Mouse (Mus musculus) thymus, postnatal 36 days (tissue): ENCODE measurements at regions not wholly inside any gene's neighbourhood (a gene's known extent, or its start where the extent isn't known, plus 50 kb on each side); places are given as distances from the start of the nearest gene placed in this dataset.

Experiments
- DNase-seq, 2 experiments: peaks; one replicate each; pipeline ENCODE4 v3.0.0; 2022; ENCODE audit warnings: mixed read lengths in 2 of 2

DNA sequence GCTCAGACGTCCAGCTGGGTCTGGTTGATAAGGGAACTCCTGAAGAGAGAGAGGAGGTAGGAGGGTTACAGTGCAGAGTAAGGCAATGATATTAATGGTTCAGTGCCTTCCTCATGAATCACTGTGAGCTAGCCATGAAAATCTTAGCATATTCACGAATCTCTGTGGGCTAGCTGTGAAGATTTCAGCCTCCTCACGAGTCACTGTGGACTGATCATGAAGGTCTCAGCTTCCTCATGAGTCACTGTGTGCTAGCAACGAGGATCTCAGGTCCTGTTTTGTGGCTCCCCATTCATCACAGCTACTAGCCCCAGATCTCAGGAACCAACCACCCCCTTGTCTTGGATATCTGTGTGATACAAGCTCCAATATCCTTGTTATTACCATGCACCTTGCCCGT is 191.4 kb downstream of the Rap2a start:
- DNase-seq: no peak

DNA sequence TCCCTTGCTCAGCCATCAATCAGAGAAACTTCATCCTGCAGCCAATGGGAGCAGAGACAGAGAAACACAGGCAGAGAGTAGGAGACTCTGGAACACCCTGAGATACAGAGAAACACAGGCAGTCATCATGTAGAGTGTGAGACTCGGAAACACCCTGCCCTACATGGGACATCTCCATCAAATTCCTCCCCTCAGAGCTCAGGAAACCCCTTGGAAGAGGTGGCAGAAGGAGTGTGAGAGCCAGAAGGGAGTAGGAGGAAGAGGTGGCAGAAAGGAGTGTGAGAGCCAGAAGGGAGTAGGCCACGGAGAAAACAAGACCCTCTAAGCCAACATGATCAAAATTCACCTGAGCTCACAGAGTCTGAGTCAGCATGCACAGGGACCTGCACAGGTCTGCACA is 197.5 kb downstream of the Rap2a start:
- DNase-seq: no peak

- no peak for DNase-seq
Measured at GRCm38 (mm10) chr14:120678533-120678932, 200.3 kb downstream of the Rap2a start.

DNA sequence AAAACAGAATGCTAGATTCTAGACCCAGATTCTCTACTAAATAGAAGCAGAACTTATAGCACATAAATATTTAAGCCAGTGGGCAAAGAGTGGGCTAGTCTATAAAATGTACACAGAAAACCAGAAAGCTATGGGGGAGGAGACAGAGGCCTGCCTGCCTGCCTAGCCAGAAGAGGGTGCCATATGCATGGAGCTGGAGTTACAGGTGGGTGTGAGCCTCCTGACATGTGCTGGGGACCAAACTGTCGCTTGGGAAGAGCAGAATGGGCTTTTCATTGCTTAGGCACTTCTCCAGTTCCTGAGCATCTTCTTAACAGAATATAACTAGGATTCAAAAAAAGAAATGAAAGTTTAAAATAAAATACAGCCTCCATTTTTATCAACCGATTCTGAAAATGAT is 200.8 kb downstream of the Rap2a start:
- no peak for DNase-seq

GRCm38 (mm10) chr14:120680272-120680671 is 202.0 kb downstream of the Rap2a start:
- DNase-seq: no peak

DNA sequence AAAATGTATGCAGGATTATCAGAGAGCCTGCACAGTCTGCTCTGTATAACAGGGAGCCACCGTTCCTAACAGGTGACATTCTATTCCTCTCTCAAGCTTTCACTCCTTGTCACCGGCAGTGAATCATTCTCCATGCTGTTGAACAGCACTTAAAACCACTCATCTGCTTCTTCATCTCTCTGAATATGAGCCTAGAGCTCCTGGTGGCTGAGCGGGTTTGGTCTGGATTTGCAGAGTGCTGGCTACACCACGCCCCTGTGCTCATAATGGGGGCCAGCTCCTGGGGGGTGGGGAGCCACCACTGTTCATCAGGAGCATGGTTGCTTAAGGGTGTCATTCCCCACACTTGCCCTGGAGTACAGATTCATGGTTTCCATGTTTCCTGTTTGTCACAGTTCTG is 207.0 kb downstream of the Rap2a start:
- DNase-seq: no peak

DNA sequence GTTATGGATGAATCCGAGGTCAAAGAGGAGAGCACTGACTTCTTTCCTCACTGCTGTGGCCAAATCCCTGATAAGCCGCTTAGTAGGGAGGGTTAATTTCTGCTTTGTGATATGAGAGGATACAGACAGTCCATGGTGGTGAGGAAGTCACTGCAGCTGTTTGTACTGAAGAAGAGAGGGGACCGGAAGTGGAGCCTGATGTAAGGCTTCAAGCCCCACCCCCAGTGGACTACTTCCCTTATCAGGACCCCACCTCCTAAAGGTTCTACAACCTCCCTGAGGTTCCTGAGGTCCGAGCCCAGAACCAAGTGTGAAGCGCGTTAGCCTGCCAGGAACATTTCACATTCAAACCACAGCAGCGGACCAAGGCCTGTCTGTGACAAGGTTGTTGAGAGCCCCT is 207.6 kb downstream of the Rap2a start:
- DNase-seq: peak; percentile 26 to 44

DNA sequence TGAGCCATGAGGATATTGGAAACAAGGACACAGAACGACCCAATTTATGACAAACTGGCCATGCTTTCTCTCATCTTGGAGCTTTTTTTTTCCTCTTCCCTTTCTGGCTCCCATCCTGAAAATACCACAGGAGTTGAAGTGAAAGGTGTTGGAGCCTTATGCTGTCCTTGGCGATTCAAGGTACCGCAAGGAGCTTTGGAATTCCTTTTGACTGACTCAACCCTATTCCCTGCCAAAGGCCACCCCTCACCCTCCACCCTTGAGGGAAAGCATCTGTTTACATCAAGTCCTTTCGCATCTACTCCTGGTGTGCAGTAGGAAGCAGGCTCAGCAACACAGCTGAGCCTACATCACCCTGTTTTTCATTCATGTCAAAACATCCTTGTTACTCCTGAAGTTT is 208.5 kb downstream of the Rap2a start:
- no peak for DNase-seq

DNA sequence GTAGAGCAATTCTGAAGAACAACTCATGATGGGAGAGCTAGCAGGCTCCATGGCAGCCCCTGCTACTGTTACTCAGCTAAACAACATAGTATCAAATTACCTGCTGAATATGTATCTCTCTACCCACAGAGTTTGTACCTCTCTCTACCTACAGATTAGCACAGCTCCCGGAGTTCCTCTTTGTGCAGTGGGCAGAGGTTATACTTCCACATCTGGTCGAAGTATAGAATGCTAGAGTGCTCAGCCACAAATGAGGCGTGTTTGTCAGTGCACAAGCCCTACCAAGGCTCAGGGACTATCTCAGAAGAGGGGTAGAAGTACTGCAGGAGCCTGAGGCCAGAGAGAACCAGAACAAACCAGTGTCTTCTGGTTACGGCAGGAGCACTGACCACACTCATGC is 211.6 kb upstream of the Ipo5 start:
- no peak for DNase-seq

GRCm38 (mm10) chr14:120705301-120705801 is 205.7 kb upstream of the Ipo5 start:
- DNase-seq: no peak

GRCm38 (mm10) chr14:120710782-120711181 is 200.2 kb upstream of the Ipo5 start:
- DNase-seq: no peak

DNA sequence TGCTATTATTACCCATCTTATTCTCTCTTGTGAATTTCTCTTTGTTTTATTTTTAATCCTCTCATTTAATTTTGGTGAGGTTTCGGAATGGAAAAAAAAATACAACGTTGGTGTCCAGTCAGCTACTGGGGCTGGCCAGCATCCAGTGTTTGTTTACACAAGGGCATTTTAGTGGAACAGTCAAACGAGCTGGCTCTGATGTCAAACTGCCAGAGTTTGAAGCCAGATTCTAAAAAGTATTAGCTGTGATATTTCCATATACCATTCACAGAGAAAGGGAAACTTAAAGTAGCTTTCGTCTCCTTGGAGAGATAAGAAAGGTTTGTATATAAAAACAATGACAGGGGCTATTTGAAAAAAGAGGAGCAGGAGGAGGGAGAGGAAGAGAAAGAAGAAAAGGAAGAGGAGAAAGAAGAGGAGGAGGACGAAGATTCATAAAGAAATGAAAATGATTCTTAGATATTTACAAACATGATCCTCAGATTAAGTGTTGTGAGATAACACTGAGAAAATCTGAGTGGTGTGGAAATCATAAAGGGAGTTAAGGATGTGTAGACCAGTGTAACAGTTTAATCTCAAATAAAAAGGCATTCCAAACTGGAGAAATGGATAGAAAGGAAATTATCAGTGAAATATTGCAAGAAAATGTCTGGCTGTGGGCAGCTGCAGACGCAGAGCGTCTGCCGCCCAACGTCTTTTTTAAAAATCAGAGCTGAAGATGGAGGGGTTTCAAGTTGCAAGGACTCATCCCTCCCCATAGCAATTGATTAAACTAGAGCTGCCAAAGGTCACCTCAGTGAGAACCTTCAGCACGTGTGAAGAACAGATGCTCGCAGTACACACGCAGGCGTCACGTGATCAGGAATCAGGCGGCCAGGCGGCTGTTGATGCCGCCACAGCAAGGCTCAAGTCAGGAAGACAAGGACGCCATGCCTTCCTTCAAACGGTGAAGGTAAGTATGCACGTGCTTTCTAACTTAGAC is 190.3 kb upstream of the Ipo5 start:
- no peak for DNase-seq

- no peak for DNase-seq
Measured at GRCm38 (mm10) chr14:120721593-120722461, 189.2 kb upstream of the Ipo5 start.

GRCm38 (mm10) chr14:120722546-120723112 is 188.4 kb upstream of the Ipo5 start:
- DNase-seq: no peak

DNA sequence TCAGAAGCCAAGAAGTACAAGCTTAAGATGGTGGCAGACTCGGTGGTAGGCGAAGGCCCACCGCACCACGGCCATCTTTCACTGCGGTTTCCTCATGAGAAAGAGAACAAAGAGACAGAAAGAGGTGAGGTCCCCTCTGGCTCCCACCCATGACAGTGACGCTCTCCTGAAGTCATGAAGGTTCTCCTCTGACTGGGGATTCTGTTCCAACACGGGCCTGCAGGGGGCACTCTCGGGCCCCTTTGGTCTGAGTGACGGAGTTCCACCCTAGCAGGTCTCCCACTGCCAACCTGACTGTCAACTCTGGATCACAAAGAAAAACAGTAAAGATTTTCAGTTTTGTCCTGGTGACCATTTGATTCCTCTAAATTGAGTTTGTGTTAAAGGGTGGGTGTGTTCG is 182.9 kb upstream of the Ipo5 start:
- DNase-seq: peak in 1 of 2 experiments; percentile 14

DNA sequence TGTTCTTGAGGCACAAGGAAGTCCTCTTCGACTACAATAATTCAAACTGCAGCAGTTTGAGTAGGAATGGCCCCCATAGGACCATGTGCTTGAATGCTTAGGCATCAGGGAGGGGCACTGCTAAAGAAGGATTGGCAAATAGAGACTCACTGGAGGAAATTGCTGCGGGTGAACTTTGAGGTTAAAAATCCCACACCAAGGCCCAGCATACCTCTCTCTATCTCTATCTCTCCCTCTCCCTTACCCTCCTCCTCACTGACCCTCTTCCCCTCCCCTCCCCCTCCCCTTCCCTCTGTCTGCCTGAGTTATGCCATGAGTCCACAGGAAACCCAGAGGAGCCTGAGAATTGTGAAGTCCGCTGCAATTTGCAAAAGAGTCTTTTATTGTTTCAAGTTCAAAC is 180.8 kb upstream of the Ipo5 start:
- no peak for DNase-seq

DNA sequence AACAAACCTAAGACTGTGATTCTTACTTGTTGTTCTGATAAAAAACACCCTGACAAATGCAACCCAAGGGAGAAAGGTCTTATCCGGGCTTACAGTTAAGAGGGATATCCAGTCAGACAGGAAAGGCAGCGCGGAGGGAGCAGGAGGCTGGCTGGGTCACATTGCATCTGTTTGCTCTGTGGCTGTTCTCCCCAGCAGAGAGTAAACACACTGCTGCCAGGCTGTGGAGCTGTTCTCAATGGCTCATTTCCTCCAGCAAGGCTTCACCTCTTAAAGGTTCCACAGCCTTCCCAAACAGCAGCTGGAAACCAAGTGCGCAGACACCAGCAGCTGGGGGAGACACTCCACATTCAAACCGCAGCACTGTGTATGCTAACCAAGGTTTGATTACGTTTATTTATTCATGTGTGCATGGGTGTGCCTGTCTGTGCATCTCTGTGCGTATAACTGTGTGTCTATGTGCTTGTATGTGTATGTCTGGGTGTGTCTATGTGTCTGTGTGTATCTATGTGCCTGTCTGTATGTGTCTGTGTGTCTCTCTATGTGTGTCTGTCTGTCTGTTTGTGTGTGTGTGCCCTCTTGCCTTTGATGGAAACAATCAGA is 179.2 kb upstream of the Ipo5 start:
- no peak for DNase-seq

DNA sequence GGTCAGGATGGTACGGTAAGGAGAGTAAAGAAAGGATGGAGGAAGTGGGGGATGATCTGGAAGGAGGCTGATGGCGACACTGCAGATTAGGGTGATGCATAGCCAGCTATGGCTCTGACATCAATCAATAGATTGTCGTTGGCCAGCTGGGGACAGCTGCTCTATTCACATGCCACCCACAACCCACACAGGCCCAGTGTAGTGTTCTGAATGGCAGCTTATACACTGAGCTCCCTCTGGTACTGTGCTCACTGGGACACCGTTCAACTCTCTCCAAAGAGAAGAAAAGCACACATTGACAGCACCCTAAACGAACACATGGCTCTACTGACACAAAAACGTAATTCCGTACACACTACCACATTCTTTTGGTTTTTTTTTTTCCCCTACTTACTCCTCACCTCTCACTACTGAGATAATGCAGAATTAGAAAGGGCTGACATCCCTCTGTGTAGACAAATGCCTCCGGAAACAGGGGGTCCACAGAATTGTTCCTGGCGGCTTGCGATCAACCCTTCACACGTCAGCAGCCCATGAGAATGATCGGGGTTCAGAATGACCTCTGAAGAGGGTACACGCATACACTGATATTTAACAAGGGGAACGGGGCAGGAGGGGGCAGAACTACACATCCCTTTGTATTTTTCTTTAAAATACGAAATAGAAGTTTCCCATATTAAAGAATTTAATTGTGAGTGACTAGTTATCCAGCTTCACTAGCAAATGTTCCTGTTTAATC is 178.5 kb upstream of the Ipo5 start:
- no peak for DNase-seq

DNA sequence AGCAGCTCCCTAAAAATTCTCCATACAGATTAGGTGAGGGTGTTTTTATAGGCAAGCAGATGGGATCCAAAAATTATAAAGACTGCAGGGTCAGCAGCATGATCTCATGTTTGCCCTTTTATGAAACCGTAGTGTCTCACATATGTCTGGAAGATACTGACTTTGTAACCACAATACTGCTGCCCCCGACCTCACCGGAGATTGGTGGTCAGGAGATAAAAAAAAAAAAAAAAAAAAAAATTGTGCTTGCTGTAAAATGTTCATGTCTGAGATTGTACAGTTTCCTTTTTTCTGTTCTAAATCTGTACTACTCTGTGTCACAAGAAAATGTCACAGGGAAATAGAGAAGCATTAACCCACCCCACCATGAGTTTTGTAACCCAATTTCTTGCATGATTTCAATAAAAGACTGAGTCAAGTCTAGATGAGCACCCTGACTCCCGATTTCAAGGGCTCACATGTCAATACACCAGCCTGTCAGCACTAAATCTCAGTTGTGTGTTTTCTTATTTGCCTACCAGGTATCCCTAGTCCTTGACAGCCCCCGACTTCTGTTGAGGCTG is 169.5 kb upstream of the Ipo5 start:
- DNase-seq: no peak

GRCm38 (mm10) chr14:120754011-120754410 is 157.0 kb upstream of the Ipo5 start:
- no peak for DNase-seq

DNA sequence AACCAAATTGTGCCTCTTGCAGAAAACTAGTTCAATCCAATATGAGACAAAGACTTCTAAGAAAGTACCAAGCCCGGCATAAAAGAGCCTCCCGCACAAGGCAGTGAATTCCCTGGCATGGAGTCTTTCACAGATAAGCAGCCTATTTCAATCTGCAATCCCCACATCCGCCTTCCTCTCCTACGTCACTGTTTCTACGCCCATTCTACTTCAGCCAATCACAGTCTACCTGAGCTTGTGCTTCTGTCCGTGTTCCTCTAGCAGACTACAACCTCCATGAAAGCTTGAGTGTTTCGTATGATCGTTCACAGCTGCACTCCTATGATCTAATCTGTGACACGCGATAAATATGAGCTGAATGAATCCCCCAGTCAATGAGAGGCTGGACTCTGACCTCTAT is 155.6 kb upstream of the Ipo5 start:
- DNase-seq: no peak
